Mouse (Mus musculus): ENCODE data around the gene Fbln7. TPM values are rescaled to one million over a fixed set of nuclear protein-coding genes. Genes with fewer than 3 reads are reported as not detected.

Fbln7 gene
- polyA plus RNA-seq, 1 experiment = 0.69 TPM

- TF ChIP-seq CTCF (IDR thresholded peaks at IDR 0.05; ENCODE audit: borderline replicate concordance, control insufficient read depth, extremely low read depth, insufficient read depth, low read length, poor library complexity) = no peak
- no peak for TF ChIP-seq POLR2A (IDR thresholded peaks at IDR 0.05; ENCODE audit: control insufficient read depth, extremely low read depth, insufficient read depth, low read length, poor library complexity)
- 87% methylated on average over 2 of the region's 2 CpGs for WGBS
- no peak overlapping the region for H3K4me3 ChIP-seq (ENCODE audit: control insufficient read depth, insufficient read depth, low read length)
- no peak overlapping the region for H3K27ac ChIP-seq (ENCODE audit: control insufficient read depth, insufficient read depth, low read length)
- peaks cover 8% of the 10 kb centered on the region for H3K4me1 ChIP-seq (replicated peaks; ENCODE audit: control insufficient read depth, insufficient read depth, low read length)
- no peak for DNase-seq
- H3K27me3 ChIP-seq (ENCODE audit: control insufficient read depth, insufficient read depth, low read length) = no peaks in the 10 kb centered on the region
- H3K36me3 ChIP-seq (ENCODE audit: control insufficient read depth, insufficient read depth, low read length) = peaks cover 14% of the 10 kb centered on the region
Measured at GRCm38 (mm10) chr2:128820631-128821030, 42.1 kb upstream of the Fbln7 start.

- no peak for DNase-seq
- H3K27me3 ChIP-seq (ENCODE audit: control insufficient read depth, insufficient read depth, low read length) = no peaks in the 10 kb centered on the region
- no peak overlapping the region for H3K4me3 ChIP-seq (ENCODE audit: control insufficient read depth, insufficient read depth, low read length)
- peaks cover 27% of the 10 kb centered on the region for H3K36me3 ChIP-seq (ENCODE audit: control insufficient read depth, insufficient read depth, low read length)
- WGBS = 96% methylated on average over 5 of the region's 5 CpGs
- H3K27ac ChIP-seq (ENCODE audit: control insufficient read depth, insufficient read depth, low read length) = no peak overlapping the region
- TF ChIP-seq CTCF (IDR thresholded peaks at IDR 0.05; ENCODE audit: borderline replicate concordance, control insufficient read depth, extremely low read depth, insufficient read depth, low read length, poor library complexity) (no peak), POLR2A (IDR thresholded peaks at IDR 0.05; ENCODE audit: control insufficient read depth, extremely low read depth, insufficient read depth, low read length, poor library complexity) (no peak)
- peaks cover 8% of the 10 kb centered on the region for H3K4me1 ChIP-seq (replicated peaks; ENCODE audit: control insufficient read depth, insufficient read depth, low read length)
Measured at GRCm38 (mm10) chr2:128823893-128824292, 38.9 kb upstream of the Fbln7 start.

GRCm38 (mm10) chr2:128827787-128828186 is 35.0 kb upstream of the Fbln7 start:
- peaks cover 50% of the 10 kb centered on the region for H3K36me3 ChIP-seq (ENCODE audit: control insufficient read depth, insufficient read depth, low read length)
- no peak for TF ChIP-seq POLR2A (IDR thresholded peaks at IDR 0.05; ENCODE audit: control insufficient read depth, extremely low read depth, insufficient read depth, low read length, poor library complexity)
- no peak for TF ChIP-seq CTCF (IDR thresholded peaks at IDR 0.05; ENCODE audit: borderline replicate concordance, control insufficient read depth, extremely low read depth, insufficient read depth, low read length, poor library complexity)
- H3K4me1 ChIP-seq (replicated peaks; ENCODE audit: control insufficient read depth, insufficient read depth, low read length) = peaks cover 3% of the 10 kb centered on the region; the same call in 1 of the 2 replicates
- no peak overlapping the region for H3K27ac ChIP-seq (ENCODE audit: control insufficient read depth, insufficient read depth, low read length)
- 100% methylated on average over 1 of the region's 1 CpGs for WGBS
- no peaks in the 10 kb centered on the region for H3K27me3 ChIP-seq (ENCODE audit: control insufficient read depth, insufficient read depth, low read length)
- H3K4me3 ChIP-seq (ENCODE audit: control insufficient read depth, insufficient read depth, low read length) = no peak overlapping the region
- no peak for DNase-seq

GRCm38 (mm10) chr2:128832611-128833010 is 30.2 kb upstream of the Fbln7 start:
- H3K4me3 ChIP-seq (ENCODE audit: control insufficient read depth, insufficient read depth, low read length) = no peak overlapping the region
- H3K36me3 ChIP-seq (ENCODE audit: control insufficient read depth, insufficient read depth, low read length) = peaks cover 56% of the 10 kb centered on the region
- TF ChIP-seq POLR2A (IDR thresholded peaks at IDR 0.05; ENCODE audit: control insufficient read depth, extremely low read depth, insufficient read depth, low read length, poor library complexity) = no peak
- TF ChIP-seq CTCF (IDR thresholded peaks at IDR 0.05; ENCODE audit: borderline replicate concordance, control insufficient read depth, extremely low read depth, insufficient read depth, low read length, poor library complexity) = no peak
- no peaks in the 10 kb centered on the region for H3K27me3 ChIP-seq (ENCODE audit: control insufficient read depth, insufficient read depth, low read length)
- DNase-seq = no peak
- H3K27ac ChIP-seq (ENCODE audit: control insufficient read depth, insufficient read depth, low read length) = no peak overlapping the region
- 93% methylated on average over 3 of the region's 3 CpGs for WGBS
- H3K4me1 ChIP-seq (replicated peaks; ENCODE audit: control insufficient read depth, insufficient read depth, low read length) = peaks cover 3% of the 10 kb centered on the region; the same call in 1 of the 2 replicates

- TF ChIP-seq CTCF (IDR thresholded peaks at IDR 0.05; ENCODE audit: borderline replicate concordance, control insufficient read depth, extremely low read depth, insufficient read depth, low read length, poor library complexity) (no peak), POLR2A (IDR thresholded peaks at IDR 0.05; ENCODE audit: control insufficient read depth, extremely low read depth, insufficient read depth, low read length, poor library complexity) (no peak)
- whole genome bisulfite sequencing = 97% methylated on average over 2 of the region's 2 CpGs
Measured at GRCm38 (mm10) chr2:128833035-128833434, 29.7 kb upstream of the Fbln7 start.

GRCm38 (mm10) chr2:128833435-128833834 is 29.3 kb upstream of the Fbln7 start:
- DNase-seq = no peak
- no peaks in the 10 kb centered on the region for H3K27me3 ChIP-seq (ENCODE audit: control insufficient read depth, insufficient read depth, low read length)
- no peak for TF ChIP-seq POLR2A (IDR thresholded peaks at IDR 0.05; ENCODE audit: control insufficient read depth, extremely low read depth, insufficient read depth, low read length, poor library complexity)
- TF ChIP-seq CTCF (IDR thresholded peaks at IDR 0.05; ENCODE audit: borderline replicate concordance, control insufficient read depth, extremely low read depth, insufficient read depth, low read length, poor library complexity) = no peak
- H3K36me3 ChIP-seq (ENCODE audit: control insufficient read depth, insufficient read depth, low read length) = peaks cover 57% of the 10 kb centered on the region
- no peak overlapping the region for H3K27ac ChIP-seq (ENCODE audit: control insufficient read depth, insufficient read depth, low read length)
- no peak overlapping the region for H3K4me3 ChIP-seq (ENCODE audit: control insufficient read depth, insufficient read depth, low read length)
- peaks cover 3% of the 10 kb centered on the region; the same call in 1 of the 2 replicates for H3K4me1 ChIP-seq (replicated peaks; ENCODE audit: control insufficient read depth, insufficient read depth, low read length)
- WGBS = 99% methylated on average over 2 of the region's 2 CpGs

More at GRCm38 (mm10) chr2:128833035-128833434, 29.7 kb upstream of the Fbln7 start:
- no peak for DNase-seq
- Histone ChIP-seq H3K4me1 (replicated peaks; ENCODE audit: control insufficient read depth, insufficient read depth, low read length) (peaks cover 3% of the 10 kb centered on the region; the same call in 1 of the 2 replicates), H3K27ac (ENCODE audit: control insufficient read depth, insufficient read depth, low read length) (no peak overlapping the region), H3K27me3 (ENCODE audit: control insufficient read depth, insufficient read depth, low read length) (no peaks in the 10 kb centered on the region), H3K36me3 (ENCODE audit: control insufficient read depth, insufficient read depth, low read length) (peaks cover 57% of the 10 kb centered on the region), H3K4me3 (ENCODE audit: control insufficient read depth, insufficient read depth, low read length) (no peak overlapping the region)

- 98% methylated on average over 8 of the region's 8 CpGs for WGBS
- Histone ChIP-seq H3K4me1 (replicated peaks; ENCODE audit: control insufficient read depth, insufficient read depth, low read length) (no peaks in the 10 kb centered on the region), H3K4me3 (ENCODE audit: control insufficient read depth, insufficient read depth, low read length) (no peak overlapping the region), H3K27ac (ENCODE audit: control insufficient read depth, insufficient read depth, low read length) (no peak overlapping the region), H3K36me3 (ENCODE audit: control insufficient read depth, insufficient read depth, low read length) (peaks cover 48% of the 10 kb centered on the region), H3K27me3 (ENCODE audit: control insufficient read depth, insufficient read depth, low read length) (no peaks in the 10 kb centered on the region)
- TF ChIP-seq POLR2A (IDR thresholded peaks at IDR 0.05; ENCODE audit: control insufficient read depth, extremely low read depth, insufficient read depth, low read length, poor library complexity) (no peak), CTCF (IDR thresholded peaks at IDR 0.05; ENCODE audit: borderline replicate concordance, control insufficient read depth, extremely low read depth, insufficient read depth, low read length, poor library complexity) (no peak)
- DNase-seq = no peak
Measured at GRCm38 (mm10) chr2:128837531-128837930, 25.2 kb upstream of the Fbln7 start.

Data from thymus, adult 2 months (tissue).